Mouse (Mus musculus): ENCODE measurements around the gene Slc25a53.
"Not testable (repeated sequence)": the region's sequence is repeated elsewhere in the genome, so short reads cannot be mapped to it uniquely, and the experiment has no call there.

Gene Slc25a53

GRCm38 (mm10) chrX:136959688-136960087 is 78.4 kb downstream of the Slc25a53 start:
- peak; percentile 11 for DNase-seq (ENCODE audit: low spot score)

- DNase-seq (ENCODE audit: low spot score), result not testable (repeated sequence)
Observed at GRCm38 (mm10) chrX:136958300-136958699, 79.8 kb downstream of the Slc25a53 start.

GRCm38 (mm10) chrX:136957583-136958279 is 80.4 kb downstream of the Slc25a53 start:
- DNase-seq (ENCODE audit: low spot score), result not testable (repeated sequence)

GRCm38 (mm10) chrX:136937985-136938384 is 100.1 kb downstream of the Slc25a53 start:
- DNase-seq (ENCODE audit: low spot score), result no peak

Data from adipocyte (in vitro differentiated cells).